Mouse (Mus musculus): Measurements from ENCODE around the gene Camk2n2. TPM values are rescaled to one million over a fixed set of nuclear protein-coding genes. Genes with fewer than 3 reads are reported as not detected.
"Not testable (repeated sequence)": the region's sequence is repeated elsewhere in the genome, so short reads cannot be mapped to it uniquely, and the experiment has no call there.

Camk2n2 gene
- 35.6 and 54.4 TPM in 2 replicates for polyA plus RNA-seq (2014; fragmentation: Nextera tagmentation; extraction: Ambion mirVana)

DNA sequence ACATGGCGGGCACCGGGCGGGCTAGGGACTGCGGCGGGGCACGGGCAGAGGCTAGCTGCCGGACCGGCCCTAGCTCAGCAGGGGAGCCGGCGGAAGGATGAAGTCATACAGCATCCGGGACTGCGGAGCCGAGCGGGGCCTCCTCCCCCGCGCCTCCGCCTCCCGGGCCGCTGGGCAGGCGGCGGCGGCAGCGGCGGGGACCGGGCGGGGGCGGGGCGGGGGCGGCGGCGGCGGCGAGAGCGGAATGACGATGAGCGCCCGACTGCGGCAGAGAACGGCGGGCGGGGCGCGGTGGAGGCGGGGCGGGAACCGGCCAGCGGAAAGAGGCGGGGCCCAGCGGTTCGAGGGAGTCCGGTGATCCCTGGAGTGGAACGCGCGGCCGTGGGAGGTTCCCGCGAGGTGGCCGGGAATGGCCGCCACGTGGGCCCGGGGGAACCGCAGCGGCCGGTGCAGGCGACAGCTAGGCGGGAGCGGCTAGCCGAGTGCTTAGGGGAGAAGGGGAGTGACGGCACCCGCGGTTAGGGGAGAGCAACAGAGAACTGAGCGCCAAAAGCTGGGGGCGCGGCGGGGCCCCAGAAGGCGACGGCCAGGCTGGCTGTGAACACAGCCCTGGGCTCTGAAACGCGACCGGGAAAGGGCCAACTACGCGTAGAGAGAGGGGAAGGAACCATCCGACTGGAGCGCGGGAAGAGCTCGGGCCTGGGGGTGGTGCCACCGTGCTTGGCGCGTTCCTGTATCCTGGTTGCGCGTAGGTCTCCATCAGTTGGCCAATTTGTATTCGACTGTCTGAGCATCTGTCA is at the start of gene Camk2n2:
Gene Camk2n2, minus strand, starts transcription at position 97 of the 800 bp plus-strand sequence.
- under 1% methylated on average over 77 of the region's 92 CpGs for WGBS
- Histone ChIP-seq H3K4me1 (ENCODE audit: control insufficient read depth, insufficient read depth, low read length) (peaks cover 24% of the 10 kb centered on the region), H3K27ac (replicated peaks; ENCODE audit: low read depth, low read length) (peak within 1 kb of the TSS; percentile 93), H3K9ac (replicated peaks; ENCODE audit: low read length) (peak within 1 kb of the TSS; percentile 83), H3K27me3 (ENCODE audit: control insufficient read depth, insufficient read depth, low read length) (no peaks in the 10 kb centered on the region), H3K4me2 (ENCODE audit: low read length) (peak within 1 kb of the TSS; percentile 89), H3K9me3 (ENCODE audit: control insufficient read depth, low read length) (no peaks in the 10 kb centered on the region), H3K36me3 (ENCODE audit: control insufficient read depth, insufficient read depth, low read length) (no peaks in the 10 kb centered on the region), H3K4me3 (replicated peaks; ENCODE audit: low read depth, low read length) (peak within 1 kb of the TSS; percentile 82)
- DNase-seq: peak; percentile 80
- ATAC-seq (ENCODE audit: low FRiP score, low TSS enrichment): peak; percentile 53

DNA sequence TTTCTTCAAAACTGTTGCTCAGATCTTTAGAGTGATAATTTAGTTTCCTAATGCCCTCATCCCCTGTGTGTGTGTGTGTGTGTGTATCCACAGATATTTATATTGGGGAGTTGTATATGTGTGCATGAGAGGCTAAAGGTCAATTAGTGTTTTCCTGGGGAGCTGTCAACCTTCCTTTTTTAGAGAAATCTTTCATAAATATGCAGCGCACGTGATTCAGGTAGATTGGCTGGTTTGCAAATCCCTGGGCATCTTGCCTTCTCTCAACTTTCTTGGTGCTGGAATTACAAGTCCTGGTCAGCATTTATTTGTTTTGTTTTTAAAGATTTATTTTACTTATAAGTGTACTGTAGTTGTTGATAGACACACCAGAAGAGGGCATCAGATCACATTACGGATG is 49.2 kb upstream of the Camk2n2 start:
- H3K27ac ChIP-seq (replicated peaks; ENCODE audit: low read depth, low read length): no peak overlapping the region
- H3K4me3 ChIP-seq (replicated peaks; ENCODE audit: low read depth, low read length): no peak overlapping the region
- peaks cover 8% of the 10 kb centered on the region for H3K36me3 ChIP-seq (ENCODE audit: control insufficient read depth, insufficient read depth, low read length)
- H3K4me2 ChIP-seq (ENCODE audit: low read length): no peak overlapping the region
- no peak for DNase-seq
- 93% methylated on average over 3 of the region's 3 CpGs for WGBS
- no peaks in the 10 kb centered on the region for H3K9me3 ChIP-seq (ENCODE audit: control insufficient read depth, low read length)
- no peaks in the 10 kb centered on the region for H3K27me3 ChIP-seq (ENCODE audit: control insufficient read depth, insufficient read depth, low read length)
- no peak overlapping the region for H3K9ac ChIP-seq (replicated peaks; ENCODE audit: low read length)
- peaks cover 11% of the 10 kb centered on the region for H3K4me1 ChIP-seq (ENCODE audit: control insufficient read depth, insufficient read depth, low read length)
- no peak for ATAC-seq (ENCODE audit: low FRiP score, low TSS enrichment)

DNA sequence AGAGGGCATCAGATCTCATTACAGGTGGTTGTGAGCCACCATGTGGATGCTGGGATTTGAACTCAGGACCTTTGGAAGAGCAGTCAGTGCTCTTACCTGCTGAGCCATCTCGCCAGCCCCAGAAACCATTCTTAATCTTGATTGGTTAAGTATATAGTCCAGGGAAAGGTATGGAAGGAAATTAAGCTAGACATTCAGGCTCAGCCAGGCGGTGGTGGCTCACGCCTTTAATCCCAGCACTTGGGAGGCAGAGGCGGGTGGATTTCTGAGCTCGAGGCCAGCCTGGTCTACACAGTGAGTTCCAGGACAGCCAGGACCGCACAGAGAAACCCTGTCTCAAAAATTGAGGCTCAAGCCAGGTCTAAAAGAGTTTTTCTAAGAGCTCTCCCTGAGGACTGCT is 46.9 kb upstream of the Camk2n2 start, which contains the start of gene Eif4g1:
Gene Eif4g1, plus strand, starts transcription at position 301 of the 400 bp plus-strand sequence.
- not testable (repeated sequence) for H3K27me3 ChIP-seq (ENCODE audit: control insufficient read depth, insufficient read depth, low read length); ATAC-seq (ENCODE audit: low FRiP score, low TSS enrichment); H3K4me2 ChIP-seq (ENCODE audit: low read length); H3K9me3 ChIP-seq (ENCODE audit: control insufficient read depth, low read length); H3K27ac ChIP-seq (replicated peaks; ENCODE audit: low read depth, low read length); H3K4me3 ChIP-seq (replicated peaks; ENCODE audit: low read depth, low read length); H3K4me1 ChIP-seq (ENCODE audit: control insufficient read depth, insufficient read depth, low read length); DNase-seq; H3K9ac ChIP-seq (replicated peaks; ENCODE audit: low read length)
- peaks cover 13% of the 10 kb centered on the region for H3K36me3 ChIP-seq (ENCODE audit: control insufficient read depth, insufficient read depth, low read length)
- 96% methylated on average over 4 of the region's 6 CpGs for WGBS

DNA sequence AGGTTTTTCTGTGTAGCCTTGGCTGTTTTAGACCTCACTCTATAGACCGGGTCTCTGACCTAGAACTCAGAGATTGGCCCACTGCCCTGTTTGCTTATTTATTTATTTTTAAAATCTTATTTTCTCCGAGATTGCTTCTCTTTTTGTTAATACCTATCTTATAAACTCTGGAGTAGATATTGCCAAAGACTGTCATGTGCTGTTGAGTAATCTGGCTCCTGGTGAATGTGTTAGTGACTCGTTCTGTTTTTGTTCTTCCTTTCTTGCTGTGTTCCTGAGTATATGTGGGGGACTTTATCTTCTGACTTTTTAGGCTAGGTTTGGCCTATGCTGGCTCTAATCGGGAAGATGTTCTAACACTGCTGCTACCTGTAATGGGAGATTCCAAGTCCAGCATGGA is 36.6 kb upstream of the Camk2n2 start:
- H3K36me3 ChIP-seq (ENCODE audit: control insufficient read depth, insufficient read depth, low read length): peaks cover 80% of the 10 kb centered on the region
- no peak overlapping the region for H3K9ac ChIP-seq (replicated peaks; ENCODE audit: low read length)
- H3K27ac ChIP-seq (replicated peaks; ENCODE audit: low read depth, low read length): no peak overlapping the region
- DNase-seq: no peak
- no peaks in the 10 kb centered on the region for H3K9me3 ChIP-seq (ENCODE audit: control insufficient read depth, low read length)
- no peak overlapping the region for H3K4me3 ChIP-seq (replicated peaks; ENCODE audit: low read depth, low read length)
- no peak overlapping the region for H3K4me2 ChIP-seq (ENCODE audit: low read length)
- ATAC-seq (ENCODE audit: low FRiP score, low TSS enrichment): no peak
- H3K27me3 ChIP-seq (ENCODE audit: control insufficient read depth, insufficient read depth, low read length): no peaks in the 10 kb centered on the region
- peaks cover 2% of the 10 kb centered on the region for H3K4me1 ChIP-seq (ENCODE audit: control insufficient read depth, insufficient read depth, low read length)
- 94% methylated on average over 4 of the region's 4 CpGs for WGBS

DNA sequence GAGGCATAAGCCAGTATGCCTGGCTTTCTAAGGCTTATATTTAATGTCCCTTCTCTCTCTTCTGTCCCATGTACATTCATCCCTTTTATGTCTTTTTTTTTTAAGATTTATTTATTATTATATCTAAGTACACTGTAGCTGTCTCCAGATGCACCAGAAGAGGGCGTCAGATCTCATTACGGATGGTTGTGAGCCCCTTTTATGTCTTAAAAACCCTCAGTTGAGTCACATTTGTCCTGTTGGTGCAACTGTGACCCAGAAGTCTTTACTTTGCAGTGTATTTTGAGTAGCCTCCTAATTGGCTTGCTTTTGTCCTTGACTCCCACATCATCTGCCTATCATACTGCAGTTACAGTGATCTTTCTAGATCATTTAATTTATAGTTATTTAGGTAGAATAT is 32.2 kb upstream of the Camk2n2 start:
- WGBS: 57% methylated on average over 2 of the region's 2 CpGs
- H3K9ac ChIP-seq (replicated peaks; ENCODE audit: low read length): no peak overlapping the region
- no peak overlapping the region for H3K27ac ChIP-seq (replicated peaks; ENCODE audit: low read depth, low read length)
- peaks cover 13% of the 10 kb centered on the region for H3K4me1 ChIP-seq (ENCODE audit: control insufficient read depth, insufficient read depth, low read length)
- no peaks in the 10 kb centered on the region for H3K27me3 ChIP-seq (ENCODE audit: control insufficient read depth, insufficient read depth, low read length)
- DNase-seq (no peak), ATAC-seq (ENCODE audit: low FRiP score, low TSS enrichment) (no peak)
- no peaks in the 10 kb centered on the region for H3K9me3 ChIP-seq (ENCODE audit: control insufficient read depth, low read length)
- no peak overlapping the region for H3K4me3 ChIP-seq (replicated peaks; ENCODE audit: low read depth, low read length)
- H3K4me2 ChIP-seq (ENCODE audit: low read length): peak overlapping the region; percentile 79; the same call in 1 of the 2 replicates
- H3K36me3 ChIP-seq (ENCODE audit: control insufficient read depth, insufficient read depth, low read length): peaks cover 40% of the 10 kb centered on the region

DNA sequence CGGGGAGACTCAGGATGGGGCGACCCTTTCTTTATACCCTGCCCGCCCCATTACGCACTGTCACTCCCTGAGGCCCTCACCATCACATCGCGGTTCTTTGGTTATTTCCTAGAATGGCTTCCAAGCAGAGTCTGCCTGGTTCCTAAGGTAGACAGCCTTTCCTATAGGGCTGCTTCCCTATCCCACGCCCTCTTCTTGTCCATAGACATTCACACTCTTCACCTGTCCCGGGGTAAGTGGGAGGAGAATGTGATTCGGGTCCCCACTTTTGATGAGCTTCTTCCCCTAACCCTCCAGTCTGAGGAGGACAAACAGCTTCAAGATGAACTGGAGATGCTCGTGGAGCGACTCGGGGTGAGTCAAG is 30.8 kb upstream of the Camk2n2 start:
- Histone ChIP-seq H3K9ac (replicated peaks; ENCODE audit: low read length) (peak overlapping the region; percentile 78), H3K36me3 (ENCODE audit: control insufficient read depth, insufficient read depth, low read length) (peaks cover 26% of the 10 kb centered on the region), H3K4me1 (ENCODE audit: control insufficient read depth, insufficient read depth, low read length) (peaks cover 13% of the 10 kb centered on the region), H3K27me3 (ENCODE audit: control insufficient read depth, insufficient read depth, low read length) (no peaks in the 10 kb centered on the region), H3K27ac (replicated peaks; ENCODE audit: low read depth, low read length) (peak overlapping the region; percentile 75; the same call in 1 of the 2 replicates), H3K4me3 (replicated peaks; ENCODE audit: low read depth, low read length) (peak overlapping the region; percentile 72), H3K4me2 (ENCODE audit: low read length) (peak overlapping the region; percentile 79), H3K9me3 (ENCODE audit: control insufficient read depth, low read length) (no peaks in the 10 kb centered on the region)
- ATAC-seq (ENCODE audit: low FRiP score, low TSS enrichment): no peak
- WGBS: 11% methylated on average over 12 of the region's 12 CpGs
- DNase-seq: no peak

DNA sequence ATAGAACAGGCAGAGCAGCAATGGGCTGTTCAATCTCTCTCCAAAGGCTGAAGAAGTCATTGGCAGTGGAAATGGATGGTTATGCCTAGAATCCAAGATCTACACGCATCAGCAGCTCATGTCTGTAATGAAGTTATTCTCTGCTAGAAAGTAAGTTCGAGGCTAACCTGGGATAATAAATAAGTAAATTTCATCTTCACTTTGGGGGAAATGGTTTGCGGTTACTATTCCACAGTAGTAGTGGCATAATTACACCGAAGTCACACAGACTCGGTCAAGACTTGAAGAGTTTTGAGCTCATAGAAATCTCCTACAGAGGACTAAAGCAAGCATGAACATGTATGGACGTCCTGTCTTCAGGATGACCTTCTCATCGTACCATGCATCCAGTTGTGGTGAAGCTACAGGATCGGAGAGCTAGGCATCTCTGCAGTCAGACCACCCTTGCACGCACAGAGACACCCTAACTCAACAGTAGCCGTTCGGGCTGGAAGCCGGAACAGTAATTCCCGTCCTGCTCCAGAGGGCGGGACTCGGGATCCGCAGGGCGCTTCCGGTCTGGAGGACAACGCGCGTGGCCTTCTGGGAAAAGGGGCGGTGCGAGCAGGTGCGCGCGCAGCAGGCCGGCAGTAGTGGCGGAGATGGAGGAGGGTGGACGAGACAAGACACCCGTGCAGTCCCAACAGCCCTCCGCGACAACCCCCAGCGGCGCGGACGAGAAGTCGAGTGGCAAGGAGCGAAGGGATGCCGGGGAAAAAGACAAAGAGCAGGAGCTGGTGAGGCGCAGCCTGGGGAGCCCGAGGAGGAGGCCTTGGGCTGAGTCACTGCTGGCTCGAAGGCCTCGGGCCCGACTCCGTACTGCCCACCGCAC is 30.2 kb upstream of the Camk2n2 start, which contains the start of gene Psmd2:
Gene Psmd2, plus strand, starts transcription at position 577 of the 871 bp plus-strand sequence.
- ATAC-seq (ENCODE audit: low FRiP score, low TSS enrichment) (peak; percentile 94), DNase-seq (peak; percentile 98)
- Histone ChIP-seq H3K36me3 (ENCODE audit: control insufficient read depth, insufficient read depth, low read length) (peaks cover 19% of the 10 kb centered on the region), H3K27ac (replicated peaks; ENCODE audit: low read depth, low read length) (peak within 1 kb of the TSS; percentile 75), H3K9me3 (ENCODE audit: control insufficient read depth, low read length) (no peaks in the 10 kb centered on the region), H3K4me3 (replicated peaks; ENCODE audit: low read depth, low read length) (peak within 1 kb of the TSS; percentile 72), H3K4me2 (ENCODE audit: low read length) (peak within 1 kb of the TSS; percentile 79), H3K4me1 (ENCODE audit: control insufficient read depth, insufficient read depth, low read length) (peaks cover 13% of the 10 kb centered on the region), H3K9ac (replicated peaks; ENCODE audit: low read length) (peak within 1 kb of the TSS; percentile 78), H3K27me3 (ENCODE audit: control insufficient read depth, insufficient read depth, low read length) (no peaks in the 10 kb centered on the region)
- WGBS: 2% methylated on average over 46 of the region's 46 CpGs

DNA sequence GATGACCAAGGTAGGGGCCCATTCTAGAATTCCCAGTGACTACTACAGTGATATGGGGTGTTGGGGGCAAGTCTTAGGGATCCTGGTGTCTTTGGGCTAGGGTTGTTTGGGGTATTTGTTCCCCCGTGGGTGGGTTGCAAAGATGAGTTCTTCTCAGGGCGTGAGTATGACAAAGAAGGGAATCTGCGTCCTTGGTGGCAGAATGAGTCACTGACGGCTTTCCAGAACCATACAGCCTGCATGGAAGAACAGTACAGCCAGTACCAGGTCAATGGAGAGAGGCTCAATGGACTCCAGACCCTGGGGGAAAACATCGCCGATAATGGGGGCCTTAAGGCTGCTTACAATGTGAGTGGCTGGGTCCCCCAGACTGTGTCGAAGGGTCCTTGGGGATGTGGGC is 22.8 kb upstream of the Camk2n2 start:
- Histone ChIP-seq H3K36me3 (ENCODE audit: control insufficient read depth, insufficient read depth, low read length) (0 out of 2 replicates have a peak, but pooled peaks cover 11% of the 10 kb centered on the region), H3K4me1 (ENCODE audit: control insufficient read depth, insufficient read depth, low read length) (no peaks in the 10 kb centered on the region), H3K9me3 (ENCODE audit: control insufficient read depth, low read length) (no peaks in the 10 kb centered on the region), H3K27ac (replicated peaks; ENCODE audit: low read depth, low read length) (no peak overlapping the region), H3K4me3 (replicated peaks; ENCODE audit: low read depth, low read length) (no peak overlapping the region), H3K4me2 (ENCODE audit: low read length) (no peak overlapping the region), H3K9ac (replicated peaks; ENCODE audit: low read length) (no peak overlapping the region), H3K27me3 (ENCODE audit: control insufficient read depth, insufficient read depth, low read length) (no peaks in the 10 kb centered on the region)
- DNase-seq (no peak), ATAC-seq (ENCODE audit: low FRiP score, low TSS enrichment) (no peak)
- 90% methylated on average over 7 of the region's 7 CpGs for WGBS
